Mouse (Mus musculus): ENCODE measurements at regions not wholly inside any gene's neighbourhood (a gene's known extent, or its start where the extent isn't known, plus 50 kb on each side); places are given as distances from the start of the nearest gene placed in this dataset.

- ATAC-seq, result no peak
Measured at GRCm38 (mm10) chr6:51069945-51070344, 362.5 kb upstream of the Nfe2l3 start.

DNA sequence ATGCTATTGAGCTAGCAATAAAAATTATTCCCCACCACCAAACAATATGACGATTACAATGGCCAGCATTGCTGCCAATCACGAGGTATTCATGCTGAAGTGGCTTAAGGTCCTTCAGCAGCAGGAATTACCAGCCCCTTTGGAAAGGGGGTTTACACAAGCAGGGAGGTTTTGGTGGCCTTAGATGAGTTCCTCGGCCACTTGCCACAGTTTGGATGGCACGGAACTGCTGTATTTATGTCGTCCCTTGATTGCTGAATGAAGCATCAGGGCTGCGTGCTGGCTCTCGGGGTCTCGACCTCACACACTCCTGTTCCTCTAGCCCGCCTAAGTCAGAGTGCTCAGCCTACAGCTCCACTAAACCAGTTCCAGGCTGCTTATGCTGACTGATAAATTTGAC is 361.2 kb upstream of the Nfe2l3 start:
- ATAC-seq, result no peak

DNA sequence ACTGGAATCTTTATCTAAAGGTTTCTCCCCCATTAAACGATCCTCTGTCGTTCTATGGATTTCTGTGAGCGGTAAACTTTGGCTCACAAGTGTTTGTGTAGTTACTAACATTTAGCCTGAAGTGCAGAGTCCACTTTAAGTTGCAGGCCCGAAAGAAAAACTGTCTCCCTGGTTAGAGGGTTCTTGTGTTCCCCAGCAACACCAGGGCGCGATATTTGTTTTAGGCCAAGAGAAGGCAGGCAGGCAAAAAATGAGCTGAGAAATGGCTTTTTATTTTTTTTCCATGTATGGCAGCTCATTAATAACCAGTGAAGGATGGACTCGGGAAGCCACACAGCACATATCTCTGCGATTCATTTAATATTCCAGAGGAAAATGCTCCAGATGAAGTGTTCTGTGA is 357.4 kb upstream of the Nfe2l3 start:
- ATAC-seq, result no peak

GRCm38 (mm10) chr6:51076861-51077768 is 355.4 kb upstream of the Nfe2l3 start:
- no peak for ATAC-seq

GRCm38 (mm10) chr6:51077769-51078096 is 354.7 kb upstream of the Nfe2l3 start:
- ATAC-seq, result no peak

GRCm38 (mm10) chr6:51078353-51078966 is 354.0 kb upstream of the Nfe2l3 start:
- no peak for ATAC-seq

DNA sequence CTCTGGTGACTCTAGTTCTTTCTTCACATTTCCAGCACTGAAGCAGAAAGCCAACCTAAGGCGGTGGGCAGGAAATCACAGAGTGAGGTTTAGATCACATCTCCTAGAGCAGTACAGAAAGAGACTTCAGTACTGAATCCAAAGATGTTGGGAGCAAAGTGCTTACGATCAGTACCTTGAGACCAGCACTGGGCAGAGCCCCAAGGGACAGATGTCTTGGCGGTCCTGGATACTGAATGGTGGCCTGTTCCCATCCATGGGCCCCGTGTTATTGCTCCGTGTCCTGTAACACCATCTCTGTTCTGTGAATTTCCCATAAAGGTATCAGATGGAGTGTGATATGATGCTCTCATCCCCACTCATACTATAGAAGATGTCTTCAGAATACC is 353.5 kb upstream of the Nfe2l3 start:
- ATAC-seq, result no peak

DNA sequence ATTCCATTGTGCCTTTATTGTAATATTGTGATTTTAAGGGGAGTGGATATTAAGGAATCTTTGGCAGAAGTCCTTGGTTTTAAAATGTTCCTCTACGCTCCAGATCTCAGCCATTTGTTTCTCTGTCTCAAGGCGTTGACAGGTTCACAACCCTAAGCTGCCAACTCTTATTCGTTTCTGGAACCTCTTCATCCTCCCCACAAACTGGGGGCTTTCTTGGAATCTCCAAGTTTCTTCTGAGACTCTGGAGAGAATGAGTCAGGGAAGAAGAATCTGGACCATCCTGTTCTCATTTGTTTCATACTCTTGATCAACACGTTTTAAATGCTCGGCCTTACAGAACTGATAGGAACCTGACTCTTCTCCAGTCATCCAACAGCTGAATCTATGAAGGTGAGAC is 351.4 kb upstream of the Nfe2l3 start:
- ATAC-seq, result no peak

- no peak for ATAC-seq
Measured at GRCm38 (mm10) chr6:51084656-51085055, 347.8 kb upstream of the Nfe2l3 start.

DNA sequence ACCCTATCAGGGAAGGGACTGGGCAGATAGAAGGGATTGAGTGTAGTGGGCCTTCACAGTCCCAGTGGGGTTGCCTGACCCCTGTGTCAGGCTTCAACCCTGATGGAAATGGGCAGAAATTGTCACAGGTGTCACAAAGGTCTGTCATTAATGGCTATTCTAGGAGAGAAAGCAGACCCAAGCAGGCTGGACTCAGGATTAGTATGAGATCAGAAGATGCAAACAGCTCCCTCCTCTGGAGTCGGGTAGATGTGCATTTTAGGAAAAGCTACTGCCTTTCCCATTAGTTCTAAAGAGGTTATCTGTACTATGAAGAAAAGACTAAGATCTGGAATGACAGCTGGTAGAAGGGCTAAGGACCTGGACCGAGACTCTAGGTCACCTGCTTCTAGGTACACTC is 346.9 kb upstream of the Nfe2l3 start:
- ATAC-seq, result no peak

DNA sequence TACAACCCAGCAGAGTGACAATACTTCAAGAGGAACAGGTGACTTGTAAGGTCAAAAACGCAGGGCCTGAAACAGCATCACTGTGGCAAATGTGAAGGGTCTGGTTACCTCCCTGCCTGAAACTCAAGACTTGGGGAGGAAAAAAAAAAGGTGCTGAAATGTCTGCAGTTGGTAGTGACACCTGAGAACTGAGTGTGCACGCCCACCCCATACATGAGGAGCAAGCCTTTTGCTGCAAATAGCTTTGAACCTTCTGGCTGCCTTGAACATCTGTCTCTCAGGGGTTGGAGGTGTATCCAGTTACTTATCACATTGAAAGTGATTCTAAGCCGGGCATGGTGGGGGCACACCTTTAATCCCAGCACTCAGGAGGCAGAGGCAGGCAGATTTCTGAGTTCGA is 346.1 kb upstream of the Nfe2l3 start:
- ATAC-seq, result no peak

GRCm38 (mm10) chr6:51087806-51088205 is 344.7 kb upstream of the Nfe2l3 start:
- ATAC-seq, result no peak

DNA sequence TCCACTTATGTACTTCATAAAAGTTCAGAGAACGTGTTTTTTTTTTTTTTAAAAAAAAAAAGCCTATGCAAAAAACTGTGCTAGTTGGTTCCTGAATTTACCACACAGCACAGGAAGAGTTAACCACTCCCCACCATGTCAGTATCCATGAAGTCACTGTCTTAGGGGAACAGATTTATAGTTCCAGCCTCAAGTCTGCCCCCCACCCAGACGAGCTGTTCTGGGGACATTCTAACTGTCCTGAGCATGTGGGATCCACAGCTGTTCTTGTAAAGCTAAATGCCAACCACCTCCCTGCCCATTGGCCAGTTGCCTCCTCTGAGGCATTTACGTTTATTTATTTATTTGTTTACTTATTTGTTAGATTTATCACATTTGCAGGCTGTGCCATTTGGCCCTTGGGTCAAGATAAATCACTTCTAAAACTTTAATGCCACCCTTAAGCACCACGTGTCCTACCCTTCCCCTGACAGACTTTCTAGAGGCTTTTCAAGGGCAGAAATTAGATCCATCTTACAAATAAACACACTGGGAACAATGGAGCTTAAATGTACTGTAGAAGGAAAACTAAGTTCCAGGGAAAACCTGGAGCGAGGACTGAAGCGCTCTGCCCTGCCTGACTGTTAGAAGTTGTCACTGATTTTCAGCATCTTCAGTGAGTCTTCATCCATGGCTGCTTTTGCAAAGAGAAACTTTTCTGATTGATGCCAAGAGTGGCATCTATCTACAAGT is 343.7 kb upstream of the Nfe2l3 start:
- ATAC-seq, result no peak

DNA sequence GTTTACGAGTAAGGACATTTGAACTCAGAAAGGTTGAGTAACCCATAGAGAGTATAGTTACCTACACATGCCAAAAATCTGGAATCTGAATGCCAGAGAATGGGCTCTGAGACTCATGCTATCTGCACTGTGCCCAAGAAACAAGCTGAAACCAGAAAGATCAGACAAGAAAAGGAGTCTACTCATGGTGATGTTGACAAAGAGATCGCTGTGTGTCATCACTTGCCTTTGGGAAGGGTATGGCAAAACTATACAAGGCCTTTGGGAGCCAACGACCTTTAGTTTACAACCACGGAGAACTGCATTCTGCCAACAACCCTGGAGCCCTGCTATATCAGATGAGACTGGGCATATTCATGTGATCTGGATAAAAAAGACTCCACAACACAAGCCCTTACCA is 339.3 kb upstream of the Nfe2l3 start:
- ATAC-seq, result no peak

DNA sequence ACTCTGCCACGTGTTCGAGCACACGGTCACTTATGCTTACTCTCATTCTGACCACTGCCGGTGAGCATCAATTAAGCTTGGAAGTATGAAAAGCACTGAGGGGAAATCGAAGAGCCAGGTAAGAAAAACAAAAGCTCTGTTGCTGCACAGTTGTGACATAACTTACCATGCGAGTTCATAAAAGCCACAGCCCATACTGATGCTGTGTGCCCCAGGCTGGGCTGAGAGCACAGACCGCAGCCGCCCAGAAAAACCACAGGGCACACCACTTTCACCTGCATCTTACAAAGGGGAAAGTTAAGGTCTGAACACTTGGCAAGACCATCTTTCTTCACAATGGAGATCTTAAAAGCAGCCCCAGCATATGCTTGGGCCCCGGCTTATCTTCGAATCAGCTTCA is 338.2 kb upstream of the Nfe2l3 start:
- no peak for ATAC-seq

DNA sequence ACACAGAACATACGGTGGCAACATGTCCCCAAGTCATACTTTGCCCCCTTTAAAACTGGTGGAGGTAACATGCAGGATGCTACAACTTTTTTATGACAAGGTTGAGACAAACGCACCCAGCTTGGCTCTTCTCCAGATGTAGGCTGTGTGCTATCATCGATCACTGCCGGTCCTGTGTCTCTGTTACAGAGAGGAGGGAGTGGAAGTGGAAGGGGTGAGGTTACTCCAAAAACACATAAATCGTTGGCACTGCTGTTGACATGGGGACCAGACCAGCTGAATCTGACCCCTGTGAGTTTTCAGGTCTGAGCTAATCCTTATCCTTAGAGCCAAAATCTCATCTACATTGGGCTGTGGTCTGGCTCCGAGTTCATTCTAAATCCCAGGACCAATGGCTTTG is 335.0 kb upstream of the Nfe2l3 start:
- ATAC-seq, result no peak

- no peak for ATAC-seq
Measured at GRCm38 (mm10) chr6:51100341-51100740, 332.1 kb upstream of the Nfe2l3 start.

DNA sequence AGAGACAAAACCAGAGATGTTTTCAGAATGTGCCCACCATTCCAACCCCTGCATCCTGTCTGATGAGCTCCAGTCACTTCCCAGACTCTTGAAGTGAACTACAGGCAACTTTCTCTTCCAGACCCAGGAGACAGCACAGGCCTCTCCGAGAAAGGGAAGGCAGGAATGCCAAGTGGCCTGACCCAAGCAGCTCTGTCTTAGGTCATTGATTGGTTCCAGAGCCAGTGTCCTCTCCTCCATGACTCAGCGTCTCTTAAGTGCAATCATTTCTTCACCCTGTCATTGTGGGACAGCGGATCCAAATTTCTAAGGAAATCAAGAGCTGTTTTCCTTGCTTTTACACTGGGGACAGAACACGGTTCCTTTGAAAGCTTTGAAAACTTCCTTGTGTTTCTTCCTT is 329.2 kb upstream of the Nfe2l3 start:
- no peak for ATAC-seq

DNA sequence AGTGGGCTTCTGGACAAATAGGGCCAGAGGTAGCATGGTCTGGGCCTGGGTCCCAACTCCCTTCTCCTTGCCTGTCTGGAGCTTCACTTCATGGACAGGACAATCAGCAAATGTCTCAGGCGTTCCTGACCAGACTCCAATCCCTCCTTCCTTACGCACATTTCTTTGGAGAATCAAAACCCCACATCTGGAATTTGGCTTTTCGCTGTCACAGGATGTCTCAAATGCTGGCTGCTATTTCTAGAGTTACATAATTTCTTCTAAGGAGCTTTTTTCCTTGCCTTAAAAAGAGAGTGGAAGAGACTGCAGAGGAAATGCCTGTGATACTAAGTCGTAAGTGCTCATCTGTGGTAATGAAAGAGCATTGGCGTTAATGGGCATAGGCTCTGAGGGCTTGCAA is 328.1 kb upstream of the Nfe2l3 start:
- no peak for ATAC-seq

GRCm38 (mm10) chr6:51108336-51108956 is 324.0 kb upstream of the Nfe2l3 start:
- no peak for ATAC-seq

GRCm38 (mm10) chr6:51110596-51110995 is 321.9 kb upstream of the Nfe2l3 start:
- ATAC-seq, result no peak

GRCm38 (mm10) chr6:51114604-51115333 is 317.7 kb upstream of the Nfe2l3 start:
- no peak for ATAC-seq
